Comparison of ENCODE assay signal across 21 mouse cellular contexts in genomic region chr5:134066261-134066660, GRCm38 (mm10). TPM values are rescaled to one million over a fixed set of nuclear protein-coding genes. Genes with fewer than 3 reads are reported as not detected.
A peak's percentile ranks its signal among the peaks of the same experiment; 100 is the strongest.
DNase-seq lines count a peak whose midpoint lies in the region; ATAC-seq and TF ChIP-seq lines count a peak whose summit lies in the region.
"Had no signal": no experiment of that assay in that cellular context is flagged by ENCODE, and none has a peak within 500 bp of the region (broad histone marks: within the 10 kb centered on the region; RNA-seq: fewer than 3 reads in every experiment).

No protein-coding gene starts in this region.

- 0 out of 2 replicates have a peak, but pooled peaks cover 10% of the 10 kb centered on the region for H3K9me3 ChIP-seq in embryonic facial prominence, embryonic 14.5 days (ENCODE audit: control insufficient read depth, low read length)
- H3K9me3 ChIP-seq in embryonic facial prominence, embryonic 10.5 days, result no peaks in the 10 kb centered on the region
- H3K9me3 ChIP-seq in limb, embryonic 13.5 days, result peaks cover 10% of the 10 kb centered on the region
- H3K9me3 ChIP-seq in limb, embryonic 10.5 days (replicated peaks), result no peaks in the 10 kb centered on the region
- H3K9me3 ChIP-seq: embryonic facial prominence, embryonic 12.5 days had no signal

- no peaks in the 10 kb centered on the region for H3K27me3 ChIP-seq in embryonic facial prominence, embryonic 14.5 days (replicated peaks; ENCODE audit: control insufficient read depth, insufficient read depth, low read length)
- peaks cover 18% of the 10 kb centered on the region; the same call in 1 of the 2 replicates for H3K27me3 ChIP-seq in embryonic facial prominence, embryonic 10.5 days (replicated peaks; ENCODE audit: low read depth, poor library complexity, severe bottlenecking)
- peaks cover 20% of the 10 kb centered on the region for H3K27me3 ChIP-seq in limb, embryonic 13.5 days
- peaks cover 37% of the 10 kb centered on the region for H3K27me3 ChIP-seq in limb, embryonic 10.5 days (ENCODE audit: low read depth, poor library complexity, severe bottlenecking)
- H3K27me3 ChIP-seq: embryonic facial prominence, embryonic 12.5 days had no signal

- no peak for ATAC-seq in embryonic facial prominence, embryonic 14.5 days (ENCODE audit: low read depth)
- ATAC-seq in limb, embryonic 13.5 days (ENCODE audit: low FRiP score, low read depth), result peak; percentile 64; the same call in 1 of the 2 replicates
- ATAC-seq: activated CD4-positive, CD25-positive, alpha-beta regulatory T cell, adult 4 months; hindbrain, postnatal 0 days; Patski had no signal

- no peaks in the 10 kb centered on the region for H3K36me3 ChIP-seq in embryonic facial prominence, embryonic 14.5 days (ENCODE audit: control insufficient read depth, insufficient read depth, low read length)
- no peaks in the 10 kb centered on the region for H3K36me3 ChIP-seq in embryonic facial prominence, embryonic 10.5 days (replicated peaks)
- H3K36me3 ChIP-seq in limb, embryonic 13.5 days, result no peaks in the 10 kb centered on the region
- no peaks in the 10 kb centered on the region for H3K36me3 ChIP-seq in limb, embryonic 10.5 days
- H3K36me3 ChIP-seq: embryonic facial prominence, embryonic 12.5 days; heart, embryonic 15.5 days; hindbrain, embryonic 13.5 days had no signal

- no peak overlapping the region for H3K4me3 ChIP-seq in embryonic facial prominence, embryonic 14.5 days (ENCODE audit: low read depth, low read length)
- no peak overlapping the region for H3K4me3 ChIP-seq in embryonic facial prominence, embryonic 10.5 days
- no peak overlapping the region for H3K4me3 ChIP-seq in limb, embryonic 13.5 days
- H3K4me3 ChIP-seq in limb, embryonic 10.5 days, result no peak overlapping the region
- H3K4me3 ChIP-seq: embryonic facial prominence, embryonic 12.5 days; heart, embryonic 15.5 days; hindbrain, embryonic 13.5 days had no signal

- no peak overlapping the region for H3K9ac ChIP-seq in embryonic facial prominence, embryonic 14.5 days (ENCODE audit: low read depth, low read length)
- H3K9ac ChIP-seq in limb, embryonic 13.5 days, result no peak overlapping the region; the same call in 1 of the 2 replicates
- H3K9ac ChIP-seq: embryonic facial prominence, embryonic 12.5 days; heart, embryonic 15.5 days; hindbrain, embryonic 13.5 days had no signal

- H3K4me1 ChIP-seq in embryonic facial prominence, embryonic 14.5 days (ENCODE audit: control insufficient read depth, insufficient read depth, low read length), result no peaks in the 10 kb centered on the region
- peaks cover 3% of the 10 kb centered on the region; the same call in 1 of the 2 replicates for H3K4me1 ChIP-seq in embryonic facial prominence, embryonic 10.5 days
- H3K4me1 ChIP-seq in limb, embryonic 13.5 days, result peaks cover 10% of the 10 kb centered on the region
- H3K4me1 ChIP-seq in limb, embryonic 10.5 days, result peaks cover 11% of the 10 kb centered on the region
- H3K4me1 ChIP-seq: heart, embryonic 15.5 days had no signal

- no peak for TF ChIP-seq POLR2A in brain, embryonic 14.5 days (IDR thresholded peaks at IDR 0.05; ENCODE audit: borderline replicate concordance, extremely low read depth, insufficient read depth, insufficient read length, poor library complexity, severe bottlenecking)

- TF ChIP-seq CTCF in brain, embryonic 14.5 days (IDR thresholded peaks at IDR 0.05; ENCODE audit: borderline replicate concordance, extremely low read depth, insufficient read depth, insufficient read length), result no peak

- H3K27ac ChIP-seq in embryonic facial prominence, embryonic 14.5 days (replicated peaks; ENCODE audit: low read depth, low read length), result no peak overlapping the region
- H3K27ac ChIP-seq in embryonic facial prominence, embryonic 10.5 days (replicated peaks), result no peak overlapping the region
- H3K27ac ChIP-seq in limb, embryonic 13.5 days, result no peak overlapping the region
- no peak overlapping the region for H3K27ac ChIP-seq in limb, embryonic 10.5 days
- H3K27ac ChIP-seq: embryonic facial prominence, embryonic 12.5 days; heart, embryonic 15.5 days; hindbrain, embryonic 13.5 days; hindbrain, postnatal 0 days had no signal

- DNase-seq in embryonic facial prominence, embryonic 14.5 days (ENCODE audit: low spot score), result peak; percentile 47
- DNase-seq in embryonic facial prominence, embryonic 10.5 days (ENCODE audit: low spot score), result no peak
- no peak for DNase-seq in limb, embryonic 10.5 days (ENCODE audit: low spot score)
- peak; percentile 74 for DNase-seq in brain, embryonic 14.5 days (ENCODE audit: low read depth)
- DNase-seq in spleen, postnatal 10 days (ENCODE audit: low spot score in 2 of 2), result no peak
- no peak for DNase-seq in heart, adult 9 months (ENCODE audit: low spot score in 2 of 2)
- DNase-seq: adrenal gland, postnatal 14 days; cerebellum, adult 18-20 months; cerebellum, postnatal 14 days; embryo, embryonic 11 days; gastrocnemius, postnatal 36 days; heart, adult 18-20 months; heart, postnatal 14 days had no signal

- WGBS in embryonic facial prominence, embryonic 14.5 days, result 40% methylated on average over 3 of the region's 3 CpGs
- 56% methylated on average over 3 of the region's 3 CpGs for WGBS in embryonic facial prominence, embryonic 10.5 days
- 21% methylated on average over 3 of the region's 3 CpGs for WGBS in limb, embryonic 13.5 days
- 38% methylated on average over 3 of the region's 3 CpGs for WGBS in limb, embryonic 10.5 days

- H3K4me2 ChIP-seq in embryonic facial prominence, embryonic 14.5 days (ENCODE audit: low read depth, low read length), result no peak overlapping the region
- H3K4me2 ChIP-seq in limb, embryonic 13.5 days (replicated peaks), result no peak overlapping the region
- H3K4me2 ChIP-seq: embryonic facial prominence, embryonic 12.5 days; heart, embryonic 11.5 days; heart, embryonic 15.5 days; hindbrain, embryonic 13.5 days had no signal

RNA-seq across cellular contexts. Expression of gene Castor2, which starts 33.2 kb away (rescaled TPM):
- polyA plus RNA-seq in embryonic facial prominence, embryonic 14.5 days (2014; fragmentation: Nextera tagmentation; extraction: Ambion mirVana), result 11.7 and 13.5 TPM in 2 replicates
- polyA plus RNA-seq in embryonic facial prominence, embryonic 10.5 days (2016; fragmentation: Nextera tagmentation; extraction: Ambion mirVana), result 7.6 and 8.9 TPM in 2 replicates
- polyA plus RNA-seq in limb, embryonic 13.5 days (2015; fragmentation: Nextera tagmentation; extraction: Ambion mirVana), result 10.4 and 10.5 TPM in 2 replicates
- 6.4 and 10.6 TPM in 2 replicates for polyA plus RNA-seq in limb, embryonic 10.5 days (2016; fragmentation: Nextera tagmentation; extraction: Ambion mirVana)
- polyA plus RNA-seq in brain, embryonic 14.5 days (2012; rRNA removed), result 22.1 and 38.3 TPM in 2 replicates

Comparison
In these comparisons a context has a peak if more than half of its experiments do, and no peak if none do; other contexts are left out.
1. DNase-seq: peak in embryonic facial prominence, embryonic 14.5 days (single experiment) and brain, embryonic 14.5 days (single experiment); none in embryonic facial prominence, embryonic 10.5 days (single experiment), limb, embryonic 10.5 days (single experiment), spleen, postnatal 10 days (0 of 2) and heart, adult 9 months (0 of 2).